Mouse (Mus musculus) C3H10T1/2 (cell line): Measurements from ENCODE around the gene Vmn1r38. TPM values are rescaled to one million over a fixed set of nuclear protein-coding genes. Genes with fewer than 3 reads are reported as not detected.

Experiments
- polyA plus RNA-seq, 2 experiments: library from polyadenylated mRNA; unstranded; fragments of >200 nt; fragmentation: generic; extraction: Trizol; gene quantifications; one replicate each; pipeline ENCODE4 v1.2.1; 2012; ENCODE audit warnings: missing spikeins in 2 of 2

Vmn1r38 gene
- not detected for polyA plus RNA-seq

GRCm38 (mm10) chr6:66782527-66782926 lies at the start of gene Vmn1r38:
Gene Vmn1r38, minus strand, starts transcription at chr6:66782627.

GRCm38 (mm10) chr6:66810509-66810908 lies 28.1 kb upstream of the Vmn1r38 start, which contains the start of gene Vmn1r39:
Gene Vmn1r39, minus strand, starts transcription at chr6:66810609.

GRCm38 (mm10) chr6:66729082-66729481 lies 53.3 kb downstream of the Vmn1r38 start, which contains the start of gene Vmn1r37:
Gene Vmn1r37, plus strand, starts transcription at chr6:66729382.

Other genes starting within 250 kb of the Vmn1r38 start
- gene Mad2l1, start 247.2 kb downstream of the Vmn1r38 start, polyA plus RNA-seq: 10 to 100 TPM in 1 of 2 experiments, 1 to 10 TPM in 1; 4.7 to 28.7 TPM
- not detected for gene Vmn1r32, start 222.5 kb downstream of the Vmn1r38 start, polyA plus RNA-seq
- not detected for gene Vmn1r33, start 164.3 kb downstream of the Vmn1r38 start, polyA plus RNA-seq
- not detected for gene Vmn1r34, start 138.7 kb downstream of the Vmn1r38 start, polyA plus RNA-seq
- gene Vmn1r35, start 96.7 kb downstream of the Vmn1r38 start, polyA plus RNA-seq: not detected
- not detected for gene Vmn1r36, start 63.5 kb downstream of the Vmn1r38 start, polyA plus RNA-seq
- not detected for gene Vmn1r37, start 53.2 kb downstream of the Vmn1r38 start, polyA plus RNA-seq
- not detected for gene Vmn1r39, start 28.0 kb upstream of the Vmn1r38 start, polyA plus RNA-seq
- gene Gng12, start 113.8 kb upstream of the Vmn1r38 start, polyA plus RNA-seq: 10 to 100 TPM; 23.1 to 24.0 TPM